Mouse (Mus musculus): ENCODE results near the gene Jtb.
A peak's percentile ranks its signal among the peaks of the same experiment; 100 is the strongest.

The Jtb gene

GRCm38 (mm10) chr3:90264687-90265033 lies 33.3 kb downstream of the Jtb start:
- no peaks in the 10 kb centered on the region for H3K9me3 ChIP-seq (ENCODE audit: low read length)
- H3K36me3 ChIP-seq (ENCODE audit: insufficient read depth, low read length) = peaks cover 52% of the 10 kb centered on the region
- peak overlapping the region; percentile 93 for H3K4me3 ChIP-seq (replicated peaks; ENCODE audit: low read length)
- TF ChIP-seq CTCF (conservative IDR thresholded peaks at IDR 0.05; ENCODE audit: low read length) = no peak; the same call in 1 of the 2 replicates
- no peak for TF ChIP-seq POU5F1 (IDR thresholded peaks at IDR 0.05; ENCODE audit: borderline replicate concordance, low read length)
- TF ChIP-seq NANOG (IDR thresholded peaks at IDR 0.05; ENCODE audit: borderline replicate concordance, low read length) = no peak
- H3K4me1 ChIP-seq (replicated peaks; ENCODE audit: low read depth, low read length) = peaks cover 35% of the 10 kb centered on the region
- no peaks in the 10 kb centered on the region for H3K27me3 ChIP-seq (ENCODE audit: insufficient read depth, low read length)

- H3K4me3 ChIP-seq (replicated peaks; ENCODE audit: low read length) = peak within 1 kb of the TSS; percentile 93
- TF ChIP-seq POU5F1 (IDR thresholded peaks at IDR 0.05; ENCODE audit: borderline replicate concordance, low read length) (no peak), CTCF (conservative IDR thresholded peaks at IDR 0.05; ENCODE audit: low read length) (peak; percentile 66; the same call in 1 of the 2 replicates)
- peaks cover 49% of the 10 kb centered on the region for H3K36me3 ChIP-seq (ENCODE audit: insufficient read depth, low read length)
- no peaks in the 10 kb centered on the region for H3K27me3 ChIP-seq (ENCODE audit: insufficient read depth, low read length)
- H3K9me3 ChIP-seq (ENCODE audit: low read length) = no peaks in the 10 kb centered on the region
- peaks cover 35% of the 10 kb centered on the region for H3K4me1 ChIP-seq (replicated peaks; ENCODE audit: low read depth, low read length)
Measured at GRCm38 (mm10) chr3:90265034-90265931, 33.9 kb downstream of the Jtb start, which contains the start of gene Dennd4b. Gene Dennd4b (plus strand): TSS chr3:90265185.

GRCm38 (mm10) chr3:90265932-90266741 lies 34.7 kb downstream of the Jtb start:
- Histone ChIP-seq H3K9me3 (ENCODE audit: low read length) (no peaks in the 10 kb centered on the region), H3K4me3 (replicated peaks; ENCODE audit: low read length) (peak overlapping the region; percentile 93), H3K36me3 (ENCODE audit: insufficient read depth, low read length) (peaks cover 49% of the 10 kb centered on the region), H3K27me3 (ENCODE audit: insufficient read depth, low read length) (no peaks in the 10 kb centered on the region), H3K4me1 (replicated peaks; ENCODE audit: low read depth, low read length) (peaks cover 37% of the 10 kb centered on the region)
- TF ChIP-seq CTCF (conservative IDR thresholded peaks at IDR 0.05; ENCODE audit: low read length) (no peak), POU5F1 (IDR thresholded peaks at IDR 0.05; ENCODE audit: borderline replicate concordance, low read length) (no peak), NANOG (IDR thresholded peaks at IDR 0.05; ENCODE audit: borderline replicate concordance, low read length) (no peak)

- Histone ChIP-seq H3K4me3 (replicated peaks; ENCODE audit: low read length) (peak overlapping the region; percentile 93), H3K9me3 (ENCODE audit: low read length) (no peaks in the 10 kb centered on the region), H3K36me3 (ENCODE audit: insufficient read depth, low read length) (peaks cover 43% of the 10 kb centered on the region), H3K27me3 (ENCODE audit: insufficient read depth, low read length) (no peaks in the 10 kb centered on the region), H3K4me1 (replicated peaks; ENCODE audit: low read depth, low read length) (peaks cover 47% of the 10 kb centered on the region)
- TF ChIP-seq POU5F1 (IDR thresholded peaks at IDR 0.05; ENCODE audit: borderline replicate concordance, low read length) (no peak), CTCF (conservative IDR thresholded peaks at IDR 0.05; ENCODE audit: low read length) (0 out of 2 replicates have a peak, but pooled peaks have one; percentile 2), NANOG (IDR thresholded peaks at IDR 0.05; ENCODE audit: borderline replicate concordance, low read length) (no peak)
Measured at GRCm38 (mm10) chr3:90266901-90267775, 35.7 kb downstream of the Jtb start.

- Histone ChIP-seq H3K9me3 (ENCODE audit: low read length) (no peaks in the 10 kb centered on the region), H3K27me3 (ENCODE audit: insufficient read depth, low read length) (no peaks in the 10 kb centered on the region), H3K36me3 (ENCODE audit: insufficient read depth, low read length) (peaks cover 40% of the 10 kb centered on the region), H3K4me1 (replicated peaks; ENCODE audit: low read depth, low read length) (peaks cover 56% of the 10 kb centered on the region), H3K4me3 (replicated peaks; ENCODE audit: low read length) (no peak overlapping the region)
- TF ChIP-seq CTCF (conservative IDR thresholded peaks at IDR 0.05; ENCODE audit: low read length) (no peak), POU5F1 (IDR thresholded peaks at IDR 0.05; ENCODE audit: borderline replicate concordance, low read length) (no peak), NANOG (IDR thresholded peaks at IDR 0.05; ENCODE audit: borderline replicate concordance, low read length) (no peak)
Measured at GRCm38 (mm10) chr3:90268190-90268589, 36.8 kb downstream of the Jtb start.

GRCm38 (mm10) chr3:90268971-90269370 lies 37.6 kb downstream of the Jtb start:
- TF ChIP-seq NANOG (IDR thresholded peaks at IDR 0.05; ENCODE audit: borderline replicate concordance, low read length) (no peak), POU5F1 (IDR thresholded peaks at IDR 0.05; ENCODE audit: borderline replicate concordance, low read length) (no peak), CTCF (conservative IDR thresholded peaks at IDR 0.05; ENCODE audit: low read length) (no peak)
- Histone ChIP-seq H3K4me3 (replicated peaks; ENCODE audit: low read length) (no peak overlapping the region), H3K4me1 (replicated peaks; ENCODE audit: low read depth, low read length) (peaks cover 64% of the 10 kb centered on the region), H3K9me3 (ENCODE audit: low read length) (no peaks in the 10 kb centered on the region), H3K27me3 (ENCODE audit: insufficient read depth, low read length) (peaks cover 7% of the 10 kb centered on the region), H3K36me3 (ENCODE audit: insufficient read depth, low read length) (peaks cover 32% of the 10 kb centered on the region)

GRCm38 (mm10) chr3:90270784-90271183 lies 39.4 kb downstream of the Jtb start:
- TF ChIP-seq NANOG (IDR thresholded peaks at IDR 0.05; ENCODE audit: borderline replicate concordance, low read length) (no peak), CTCF (conservative IDR thresholded peaks at IDR 0.05; ENCODE audit: low read length) (no peak), POU5F1 (IDR thresholded peaks at IDR 0.05; ENCODE audit: borderline replicate concordance, low read length) (no peak)
- peaks cover 63% of the 10 kb centered on the region for H3K4me1 ChIP-seq (replicated peaks; ENCODE audit: low read depth, low read length)
- H3K27me3 ChIP-seq (ENCODE audit: insufficient read depth, low read length) = peaks cover 11% of the 10 kb centered on the region
- H3K4me3 ChIP-seq (replicated peaks; ENCODE audit: low read length) = no peak overlapping the region
- H3K9me3 ChIP-seq (ENCODE audit: low read length) = no peaks in the 10 kb centered on the region
- H3K36me3 ChIP-seq (ENCODE audit: insufficient read depth, low read length) = peaks cover 32% of the 10 kb centered on the region

All from E14TG2a.4 (cell line).